Mouse (Mus musculus): ENCODE measurements at regions not wholly inside any gene's neighbourhood (a gene's known extent, or its start where the extent isn't known, plus 50 kb on each side); places are given as distances from the start of the nearest gene placed in this dataset.
A peak's percentile ranks its signal among the peaks of the same experiment; 100 is the strongest.
"Not testable (repeated sequence)": the region's sequence is repeated elsewhere in the genome, so short reads cannot be mapped to it uniquely, and the experiment has no call there.

DNA sequence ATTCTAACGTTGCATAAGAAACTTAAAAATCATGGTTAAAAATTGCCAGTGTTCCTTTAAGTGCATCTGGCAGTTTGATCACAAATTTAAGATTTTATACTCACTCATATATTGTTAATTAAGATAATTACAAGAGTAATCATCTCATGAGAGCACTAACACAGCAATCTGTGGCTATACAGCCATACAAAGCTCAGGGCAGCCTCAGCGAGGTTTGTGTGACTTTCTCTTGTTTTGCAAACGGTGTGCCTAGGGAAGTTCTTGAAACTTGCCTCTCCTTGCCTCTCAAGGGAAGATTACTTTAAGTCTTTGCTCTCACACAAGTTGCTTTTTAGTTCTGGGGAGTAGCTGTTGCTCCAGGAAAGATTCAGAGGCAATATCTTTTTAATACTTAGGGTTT, 58.1 kb upstream of the Slc1a4 start:
- DNase-seq, result no peak

DNA sequence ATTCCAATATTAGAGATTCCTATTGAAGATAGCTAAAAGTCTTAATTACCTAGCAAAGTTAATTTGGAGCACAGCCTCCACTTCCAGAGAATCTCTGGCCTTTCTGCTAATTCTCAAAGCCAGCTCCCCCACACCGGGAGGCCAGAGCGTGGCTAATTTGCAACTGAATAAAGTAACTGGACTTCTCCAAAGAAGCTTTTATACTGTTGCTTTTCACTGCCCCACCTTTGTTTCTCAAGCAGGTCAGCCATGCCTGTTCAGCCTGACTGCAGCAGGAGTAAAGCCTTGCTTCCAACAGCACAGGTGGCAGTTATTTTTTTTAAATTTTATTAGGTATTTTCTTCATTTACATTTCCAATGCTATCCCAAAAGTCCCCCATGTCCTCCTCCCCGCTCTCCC, 60.8 kb upstream of the Slc1a4 start:
- not testable (repeated sequence) for DNase-seq

- not testable (repeated sequence) for DNase-seq
Measured at GRCm38 (mm10) chr11:20393807-20394206, 61.3 kb upstream of the Slc1a4 start.

- no peak for DNase-seq
Measured at GRCm38 (mm10) chr11:20395848-20396203, 63.3 kb upstream of the Slc1a4 start.

DNA sequence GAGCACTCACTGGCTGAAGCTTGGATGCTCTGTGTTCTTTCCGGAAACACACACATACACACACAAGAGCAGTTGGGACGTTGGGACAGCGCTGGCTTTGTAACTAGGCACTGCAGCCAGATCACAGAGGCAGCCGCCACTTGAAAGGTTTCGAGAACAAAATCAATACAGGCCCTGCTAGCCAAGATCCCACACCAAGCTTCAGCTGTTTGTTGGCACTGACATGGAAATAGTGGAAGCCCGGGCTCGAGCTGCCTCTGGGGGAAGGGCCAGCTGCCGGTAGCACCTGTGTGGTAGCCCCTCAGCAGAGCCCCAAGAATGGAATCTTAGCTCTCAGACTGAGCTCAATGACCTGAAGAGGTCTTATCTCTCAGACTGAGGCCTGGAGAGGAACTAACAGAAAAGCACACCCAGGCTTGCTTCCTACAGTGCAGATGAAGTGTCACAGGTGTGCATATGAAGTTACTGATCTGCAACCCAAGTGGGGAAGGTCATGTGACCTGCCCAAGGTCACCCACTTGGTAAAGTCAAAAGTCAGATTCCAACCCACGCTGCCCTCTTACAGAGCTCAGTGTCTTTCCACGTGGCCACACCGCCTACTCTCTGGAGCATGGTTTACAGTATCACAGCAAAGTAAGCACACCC, 63.8 kb upstream of the Slc1a4 start:
- DNase-seq, result peak; percentile 25

GRCm38 (mm10) chr11:20396884-20397283, 64.4 kb upstream of the Slc1a4 start:
- no peak for DNase-seq

DNA sequence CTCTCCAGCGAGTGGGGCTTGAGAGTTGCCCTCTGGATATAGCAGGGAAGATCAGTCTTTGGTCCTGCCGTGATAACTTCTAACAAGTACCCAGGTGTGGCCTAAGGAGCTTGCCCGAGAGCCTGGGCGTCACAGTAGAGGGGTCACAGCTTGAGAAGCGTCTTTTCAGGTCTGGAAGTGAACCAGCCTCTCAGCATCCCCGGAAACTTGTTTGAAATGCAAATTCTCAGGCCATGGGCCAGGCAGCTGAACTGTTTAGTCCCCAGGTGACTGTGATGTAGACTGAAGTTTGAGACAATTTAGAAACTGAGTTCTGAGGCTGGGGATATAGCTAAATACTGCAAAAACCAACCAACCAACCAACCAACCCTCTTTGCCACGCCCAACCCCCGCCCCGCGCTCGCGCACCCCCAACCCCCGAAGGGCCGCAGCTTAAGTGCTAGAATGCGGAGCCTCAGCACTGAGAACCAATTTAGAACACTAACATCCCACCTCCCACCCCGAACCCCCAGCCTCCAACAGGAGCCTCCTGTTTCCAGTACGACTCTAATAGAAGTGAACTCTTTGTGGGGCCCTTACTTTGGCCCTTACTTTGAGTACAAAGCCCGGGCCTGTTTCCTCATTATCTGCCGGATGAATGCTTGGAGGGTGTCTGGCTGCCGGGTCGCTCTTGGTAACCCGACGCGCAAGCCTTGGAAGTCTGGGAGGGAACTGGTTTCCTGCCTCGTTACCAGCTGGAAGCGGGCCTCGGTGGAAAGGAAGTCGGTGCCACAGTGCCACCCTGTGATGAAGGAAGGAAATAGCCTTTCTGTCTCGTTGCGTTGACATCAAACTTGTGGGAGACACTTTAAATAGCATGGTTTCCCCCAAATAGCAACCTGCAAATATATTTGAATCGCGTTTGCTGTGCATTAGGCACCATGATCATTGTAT, 68.1 kb upstream of the Slc1a4 start:
- DNase-seq, result peak; percentile 83

DNA sequence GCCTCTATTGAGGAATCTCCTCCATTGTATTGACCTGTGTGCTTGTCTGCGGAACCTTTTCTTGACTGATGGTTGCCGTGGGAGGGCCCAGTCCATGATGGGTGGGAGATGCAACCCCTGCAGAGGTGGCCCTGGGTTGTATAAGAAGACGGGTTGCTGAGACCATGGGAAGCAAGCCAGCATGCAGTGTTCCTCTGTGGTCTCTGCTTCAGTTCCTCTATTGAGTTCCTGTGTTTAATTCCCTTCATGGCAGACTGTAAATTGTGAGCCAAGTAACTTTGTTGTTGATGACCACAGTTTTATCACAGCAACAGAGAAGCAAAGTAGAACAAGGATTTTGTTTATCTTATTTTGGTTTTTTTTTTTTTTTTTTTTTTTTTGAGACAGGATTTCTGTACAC, 70.9 kb upstream of the Slc1a4 start:
- no peak for DNase-seq

DNA sequence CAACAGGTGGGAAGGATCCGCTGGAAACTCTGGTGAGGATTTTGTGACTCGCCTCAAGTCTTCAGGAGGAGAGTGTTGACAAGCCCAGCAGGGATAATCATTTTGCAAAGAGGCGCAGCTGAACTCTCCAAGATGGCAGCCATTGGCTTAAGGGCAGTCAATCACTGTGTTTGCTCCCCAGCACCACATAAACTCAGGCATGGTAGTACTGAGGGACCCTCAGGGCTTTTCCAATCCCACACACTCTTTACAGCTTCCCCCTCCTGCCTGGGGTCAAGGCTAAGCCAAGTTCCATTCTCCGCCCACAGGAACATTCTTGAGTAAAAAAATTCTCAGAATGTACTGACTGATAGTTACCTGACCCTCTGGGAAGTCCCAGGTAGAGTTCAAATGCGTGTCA, 72.0 kb upstream of the Slc1a4 start:
- DNase-seq, result no peak

DNA sequence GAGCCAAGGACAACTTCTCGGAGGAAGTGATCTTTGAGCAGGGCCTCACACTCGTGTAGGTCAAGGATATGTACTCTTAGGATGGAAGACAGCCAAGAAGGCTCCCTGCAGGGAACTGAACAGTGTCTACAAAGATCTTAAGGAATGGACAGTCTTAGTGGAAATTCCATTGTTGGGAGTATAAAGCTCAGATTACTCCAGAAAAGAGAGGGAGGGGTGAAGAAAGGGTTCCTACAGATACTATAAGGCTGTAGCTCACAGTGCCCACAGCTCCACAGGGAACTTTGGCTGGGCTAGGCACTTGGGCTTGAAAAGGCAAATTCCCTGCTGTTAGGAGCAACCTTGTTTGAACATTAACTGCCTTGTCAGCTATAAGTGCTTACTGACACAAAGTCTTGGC, 85.6 kb upstream of the Slc1a4 start:
- DNase-seq, result no peak

DNA sequence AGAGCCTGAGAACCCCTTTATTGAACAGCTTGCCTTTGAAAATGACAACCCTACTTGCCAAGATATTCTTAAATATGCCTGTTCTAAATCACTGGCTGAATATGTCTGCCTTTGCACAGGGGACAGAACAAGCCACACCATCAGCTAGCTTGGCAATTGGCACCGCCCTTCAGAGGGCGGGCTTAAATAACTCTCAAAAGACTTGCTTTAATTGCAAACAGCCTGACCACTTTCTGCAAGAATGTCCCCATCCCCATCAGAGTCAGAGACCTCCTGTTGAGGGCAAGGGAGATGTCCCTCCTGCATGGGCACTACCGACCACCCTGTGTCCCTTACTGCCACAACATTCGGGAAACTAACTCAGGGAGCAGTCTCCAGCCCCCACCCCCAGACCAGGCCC, 88.4 kb upstream of the Slc1a4 start:
- DNase-seq, result no peak

DNA sequence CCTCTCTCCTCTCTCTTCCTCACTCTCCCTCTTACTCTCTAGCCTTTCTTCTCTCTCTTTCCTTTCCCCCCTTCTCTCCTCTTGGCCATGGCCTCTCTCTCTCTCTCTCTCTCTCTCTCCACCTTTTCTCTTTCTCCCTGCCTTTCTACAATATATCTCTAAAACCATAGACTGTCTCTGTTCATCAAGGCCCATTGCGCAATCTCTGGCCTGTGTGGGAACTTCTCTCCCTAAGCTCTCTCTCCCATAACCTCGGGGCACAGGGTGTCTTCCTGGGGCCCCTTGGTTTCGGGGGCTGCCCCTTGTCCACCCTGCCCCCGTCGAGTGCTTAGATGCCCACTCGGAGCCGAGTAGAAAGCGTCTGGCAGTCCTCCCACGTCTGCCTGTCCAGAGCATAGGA, 103.5 kb upstream of the Slc1a4 start:
- no peak for DNase-seq

- no peak for DNase-seq
Measured at GRCm38 (mm10) chr11:20442476-20442875, 100.6 kb upstream of the Sertad2 start.

DNA sequence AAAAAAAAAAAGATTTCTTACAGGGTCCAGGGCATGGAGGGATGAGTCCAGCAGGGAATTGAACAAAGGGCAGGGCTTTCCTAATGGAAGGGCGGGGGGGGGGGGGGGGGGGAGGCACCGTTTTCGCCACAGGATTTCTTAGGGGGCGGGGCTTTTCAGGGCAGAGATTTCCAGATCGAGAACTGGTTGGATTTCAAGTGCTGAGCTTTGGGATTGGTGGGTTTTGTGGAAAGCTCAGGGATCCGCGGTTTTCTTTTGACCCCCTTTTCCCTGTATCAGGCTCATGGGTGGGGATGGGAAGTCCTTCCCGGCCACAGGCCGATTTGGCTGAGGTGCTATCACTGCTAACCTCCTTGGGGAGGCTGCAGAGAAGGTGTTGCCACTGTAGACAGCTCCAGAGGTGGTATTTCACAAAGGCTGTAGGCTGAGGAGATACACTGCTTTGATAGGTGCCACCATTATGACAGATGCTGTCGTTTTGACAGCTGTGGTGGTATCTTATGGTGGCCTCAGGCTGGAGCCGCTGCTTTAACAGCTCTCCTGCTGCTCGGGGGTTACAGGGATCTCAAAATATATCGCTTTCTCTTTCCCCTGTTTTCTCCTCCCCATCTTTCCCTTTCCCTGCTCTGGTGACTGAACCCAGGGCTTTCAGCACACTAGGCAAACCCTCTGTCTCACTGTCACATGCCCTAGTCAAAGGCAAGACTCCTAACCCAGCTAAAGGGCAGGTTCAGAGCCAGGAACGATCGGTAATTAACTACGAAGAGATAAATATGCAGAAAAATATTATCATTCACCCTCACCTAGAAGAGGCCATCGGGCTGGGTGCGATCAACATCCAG, 97.8 kb upstream of the Sertad2 start:
- DNase-seq, result no peak

GRCm38 (mm10) chr11:20445903-20446264, 97.2 kb upstream of the Sertad2 start:
- peak; percentile 85 for DNase-seq

GRCm38 (mm10) chr11:20452901-20453300, 90.2 kb upstream of the Sertad2 start:
- no peak for DNase-seq

DNA sequence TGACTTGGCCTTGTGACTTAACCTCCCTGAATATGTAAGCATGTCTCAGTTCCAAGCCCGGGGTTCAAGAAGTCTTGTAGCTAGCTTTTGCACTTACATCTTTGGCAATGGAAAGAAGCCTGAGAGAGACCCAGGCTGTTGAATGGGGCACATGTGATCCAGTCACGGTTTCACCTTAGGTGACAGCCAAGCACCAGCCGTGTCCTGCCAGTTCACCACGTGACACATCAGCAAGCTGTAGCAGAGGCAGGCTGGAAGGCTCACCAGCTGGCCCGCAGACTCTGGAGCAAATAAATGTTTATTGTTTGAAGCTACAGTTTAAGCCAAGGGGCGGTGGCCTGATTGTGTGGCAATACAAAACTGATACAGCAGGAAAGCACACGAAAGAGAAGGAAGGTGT, 89.3 kb upstream of the Sertad2 start:
- no peak for DNase-seq

- peak; percentile 94 for DNase-seq
Measured at GRCm38 (mm10) chr11:20455085-20455864, 87.8 kb upstream of the Sertad2 start.

DNA sequence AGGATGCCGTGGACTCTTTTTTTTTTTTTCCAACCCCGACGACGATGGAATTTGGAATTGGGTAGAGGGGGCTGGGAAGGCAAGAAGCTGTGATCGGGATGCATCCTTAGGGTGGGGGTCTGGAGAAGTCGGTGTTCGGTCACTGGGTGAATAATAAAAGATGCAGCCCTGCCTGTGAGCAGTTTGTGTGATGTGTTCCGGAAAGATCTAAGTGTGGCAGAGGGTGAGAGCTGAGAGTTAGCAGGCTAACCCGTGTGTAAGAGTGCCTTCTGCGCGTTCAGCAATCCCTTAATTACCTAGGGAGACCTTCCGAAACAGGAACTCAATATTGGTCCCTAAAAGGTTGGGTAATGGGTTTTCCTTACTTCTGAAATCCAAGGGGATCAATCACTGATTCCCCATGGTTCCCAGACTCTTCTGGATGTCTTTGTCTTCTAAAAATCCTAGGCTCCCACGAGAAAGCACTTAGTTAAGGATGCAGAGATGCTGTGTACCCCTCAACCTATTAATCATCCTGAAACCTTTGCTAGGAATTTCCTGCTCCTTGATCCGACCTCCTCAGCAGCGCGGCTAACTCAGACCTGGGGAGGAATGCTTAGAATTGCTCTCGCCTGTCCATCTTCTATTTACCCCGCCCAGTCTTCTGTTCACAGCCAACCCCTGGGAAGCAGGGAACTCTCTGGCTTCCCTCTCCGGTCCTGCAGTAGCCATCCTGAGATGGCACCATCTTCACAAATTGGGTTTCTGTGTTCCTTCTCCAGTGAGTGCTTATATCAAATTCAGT, 87.0 kb upstream of the Sertad2 start:
- no peak for DNase-seq

DNA sequence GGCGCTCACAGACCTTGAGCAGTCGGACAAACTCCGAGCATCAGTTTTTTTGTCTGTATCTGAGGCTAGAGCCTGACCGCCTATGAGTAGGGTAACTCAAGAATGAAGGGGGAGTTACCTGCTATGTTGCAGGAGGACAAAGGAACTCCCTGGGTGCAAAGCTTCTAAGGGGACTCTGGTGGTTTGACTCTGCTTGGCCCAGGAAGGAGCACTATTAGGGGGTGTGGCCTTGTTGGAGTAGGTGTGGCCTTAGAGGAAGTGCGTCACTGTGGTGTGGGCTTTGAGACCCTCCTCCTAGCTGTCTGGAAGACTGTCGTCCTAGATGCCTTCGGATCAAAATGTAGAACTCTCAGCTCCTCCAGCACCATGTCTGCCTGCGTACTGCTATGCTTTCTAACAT, 83.9 kb upstream of the Sertad2 start:
- no peak for DNase-seq

GRCm38 (mm10) chr11:20460501-20460921, 82.5 kb upstream of the Sertad2 start:
- DNase-seq, result no peak

- DNase-seq, result no peak
Measured at GRCm38 (mm10) chr11:20462076-20462475, 81.0 kb upstream of the Sertad2 start.
